Mouse (Mus musculus) right cerebral cortex, postnatal 36 days (tissue): ENCODE measurements at regions not wholly inside any gene's neighbourhood (a gene's known extent, or its start where the extent isn't known, plus 50 kb on each side); places are given as distances from the start of the nearest gene placed in this dataset.
A peak's percentile ranks its signal among the peaks of the same experiment; 100 is the strongest.

ENCODE experiments used
- DNase-seq, 2 experiments: peaks; one replicate each; pipeline ENCODE4 v3.0.0; 2022; ENCODE audit warnings: low spot score in 2 of 2, mixed read lengths in 1 of 2

- no peak for DNase-seq
Measured at GRCm38 (mm10) chr3:80631391-80631790, 171.2 kb downstream of the Gria2 start.

- DNase-seq, result peak in 1 of 2 experiments; percentile 17
Measured at GRCm38 (mm10) chr3:80610414-80610813, 192.2 kb downstream of the Gria2 start.

- DNase-seq, result no peak
Measured at GRCm38 (mm10) chr3:80608467-80608866, 194.2 kb downstream of the Gria2 start.

GRCm38 (mm10) chr3:80607809-80608208 is 194.8 kb downstream of the Gria2 start:
- DNase-seq, result no peak

GRCm38 (mm10) chr3:80597549-80597948 is 205.1 kb downstream of the Gria2 start:
- no peak for DNase-seq

GRCm38 (mm10) chr3:80567514-80567913 is 235.1 kb downstream of the Gria2 start:
- DNase-seq, result no peak

GRCm38 (mm10) chr3:80566236-80566635 is 236.4 kb downstream of the Gria2 start:
- DNase-seq, result no peak

- DNase-seq, result no peak
Measured at GRCm38 (mm10) chr3:80546151-80546695, 256.4 kb downstream of the Gria2 start.

- no peak for DNase-seq
Measured at GRCm38 (mm10) chr3:80543783-80544182, 258.9 kb downstream of the Gria2 start.

GRCm38 (mm10) chr3:80541382-80541781 is 261.3 kb downstream of the Gria2 start:
- DNase-seq, result peak; percentile 66 to 75

GRCm38 (mm10) chr3:80533706-80534349 is 268.8 kb downstream of the Gria2 start:
- DNase-seq, result peak; percentile 37 to 71

GRCm38 (mm10) chr3:80514026-80514425 is 288.6 kb downstream of the Gria2 start:
- no peak for DNase-seq

GRCm38 (mm10) chr3:80509185-80509584 is 293.4 kb downstream of the Gria2 start:
- DNase-seq, result no peak

- DNase-seq, result no peak
Measured at GRCm38 (mm10) chr3:80506701-80507100, 295.9 kb downstream of the Gria2 start.

GRCm38 (mm10) chr3:80501117-80501516 is 301.5 kb downstream of the Gria2 start:
- DNase-seq, result no peak

- no peak for DNase-seq
Measured at GRCm38 (mm10) chr3:80496556-80496955, 306.1 kb downstream of the Gria2 start.

GRCm38 (mm10) chr3:80484168-80484833 is 318.3 kb downstream of the Gria2 start:
- DNase-seq, result no peak

GRCm38 (mm10) chr3:80478676-80479075 is 324.0 kb downstream of the Gria2 start:
- no peak for DNase-seq

- no peak for DNase-seq
Measured at GRCm38 (mm10) chr3:80473686-80474085, 328.9 kb downstream of the Gria2 start.
